Mouse (Mus musculus) MEL (cell line): ENCODE data around the gene Olfr147. TPM values are rescaled to one million over a fixed set of nuclear protein-coding genes. Genes with fewer than 3 reads are reported as not detected.

Source experiments
- DNase-seq: peaks from one replicate; pipeline ENCODE4 v3.0.0; 2011; ENCODE audit warnings: low read depth, low spot score
- H3K27ac ChIP-seq: 2 replicates; pipeline ENCODE4 v1.5.1; 2012; ENCODE audit warnings: low read depth, mild to moderate bottlenecking, control low read depth, low read length, moderate library complexity; ENCODE audit not compliant: control insufficient read depth
- H3K27me3 ChIP-seq, 2 experiments: fragments of 150-350 bp in 1 of 2; sonication (generic) in 1 of 2; 2 replicates each; pipeline ENCODE4 v1.6.1; 2012; ENCODE audit warnings: low read length in 2 of 2, mild to moderate bottlenecking in 2 of 2, improper control_type of control experiment in 1 of 2, moderate library complexity in 1 of 2; ENCODE audit not compliant: insufficient read depth in 2 of 2, control insufficient read depth in 1 of 2
- H3K36me3 ChIP-seq, 2 experiments: 2 replicates each; pipeline ENCODE4 v1.6.1; 2012 to 2014; ENCODE audit warnings: low read length in 2 of 2, improper control_type of control experiment in 1 of 2, inconsistent platforms in 1 of 2, mild to moderate bottlenecking in 1 of 2; ENCODE audit not compliant: insufficient read depth in 2 of 2, control insufficient read depth in 1 of 2
- H3K4me1 ChIP-seq, 2 experiments: fragments of 150-350 bp in 1 of 2; sonication (generic) in 1 of 2; 2 replicates each; pipeline ENCODE4 v1.6.1; 2012; ENCODE audit warnings: low read length in 2 of 2, improper control_type of control experiment in 1 of 2, mild to moderate bottlenecking in 1 of 2; ENCODE audit not compliant: insufficient read depth in 2 of 2, control insufficient read depth in 1 of 2
- H3K4me3 ChIP-seq, 2 experiments: fragments of 150-350 bp in 1 of 2; sonication (generic) in 1 of 2; 2 replicates each; pipeline ENCODE4 v1.5.1; 2012; ENCODE audit warnings: low read depth in 2 of 2, low read length in 2 of 2, mild to moderate bottlenecking in 2 of 2, moderate library complexity in 2 of 2, control low read depth in 1 of 2, improper control_type of control experiment in 1 of 2; ENCODE audit not compliant: control insufficient read depth in 1 of 2, insufficient read depth in 1 of 2
- H3K79me2 ChIP-seq: 2 replicates; pipeline ENCODE4 v1.6.1; 2012; ENCODE audit warnings: mild to moderate bottlenecking, low read length, moderate library complexity; ENCODE audit not compliant: control insufficient read depth, poor library complexity, insufficient read depth
- H3K9ac ChIP-seq: 2 replicates; pipeline ENCODE4 v1.6.1; 2012; ENCODE audit warnings: low read depth, mild to moderate bottlenecking, control low read depth, low read length, moderate library complexity; ENCODE audit not compliant: control insufficient read depth, poor library complexity, severe bottlenecking
- H3K9me3 ChIP-seq: fragments of 150-350 bp; sonication (generic); replicated peaks from 2 replicates; pipeline ENCODE4 v1.6.1; 2012; ENCODE audit warnings: mild to moderate bottlenecking, low read length, improper control_type of control experiment, moderate library complexity; ENCODE audit not compliant: insufficient read depth
- CHD1 ChIP-seq: IDR thresholded peaks from 2 replicates; pipeline ENCODE4 v1.6.1; 2012; ENCODE audit warnings: low read depth, mild to moderate bottlenecking, inconsistent platforms, low read length, improper control_type of control experiment
- ELF1 ChIP-seq: IDR thresholded peaks from 2 replicates; pipeline ENCODE4 v1.6.1; 2014; ENCODE audit warnings: low read depth, mild to moderate bottlenecking, inconsistent platforms, low read length, improper control_type of control experiment, moderate library complexity
- GABPA ChIP-seq: IDR thresholded peaks from 2 replicates; pipeline ENCODE4 v1.6.1; 2012; ENCODE audit warnings: low read depth, mild to moderate bottlenecking, inconsistent platforms, low read length, improper control_type of control experiment, moderate library complexity
- HCFC1 ChIP-seq: IDR thresholded peaks from 2 replicates; pipeline ENCODE4 v1.6.1; 2012; ENCODE audit warnings: low read depth, mild to moderate bottlenecking, inconsistent platforms, low read length, improper control_type of control experiment, moderate library complexity
- KAT2A ChIP-seq: conservative IDR thresholded peaks from 2 replicates; pipeline ENCODE4 v1.6.1; 2012; ENCODE audit warnings: low read depth, low read length, improper control_type of control experiment, inconsistent platforms
- MAFK ChIP-seq: IDR thresholded peaks from 2 replicates; pipeline ENCODE4 v1.6.1; 2011; ENCODE audit warnings: low read depth, mild to moderate bottlenecking, low read length, improper control_type of control experiment, borderline replicate concordance
- MAZ ChIP-seq: IDR thresholded peaks from 2 replicates; pipeline ENCODE4 v1.6.1; 2012; ENCODE audit warnings: low read depth, mild to moderate bottlenecking, inconsistent platforms, low read length, improper control_type of control experiment
- MXI1 ChIP-seq: IDR thresholded peaks from 2 replicates; pipeline ENCODE4 v1.6.1; 2011; ENCODE audit warnings: mild to moderate bottlenecking, low read depth, low read length, improper control_type of control experiment
- NRF1 ChIP-seq: IDR thresholded peaks from 2 replicates; pipeline ENCODE4 v1.6.1; 2014; ENCODE audit warnings: low read depth, mild to moderate bottlenecking, inconsistent platforms, low read length, improper control_type of control experiment, moderate library complexity; ENCODE audit not compliant: poor library complexity, insufficient read depth, severe bottlenecking
- POLR2AphosphoS2 ChIP-seq: IDR thresholded peaks from 2 replicates; pipeline ENCODE4 v1.6.1; 2011; ENCODE audit warnings: low read length, improper control_type of control experiment
- POLR2AphosphoS5 ChIP-seq: IDR thresholded peaks from 2 replicates; pipeline ENCODE4 v1.6.1; 2012; ENCODE audit warnings: low read depth, borderline replicate concordance, mild to moderate bottlenecking, inconsistent platforms, low read length, moderate library complexity, mixed read lengths
- RCOR1 ChIP-seq: IDR thresholded peaks from 2 replicates; pipeline ENCODE4 v1.6.1; 2012; ENCODE audit warnings: low read depth, mild to moderate bottlenecking, inconsistent platforms, low read length, improper control_type of control experiment
- TAL1 ChIP-seq: IDR thresholded peaks from 2 replicates; pipeline ENCODE4 v1.6.1; 2012; ENCODE audit warnings: mild to moderate bottlenecking, inconsistent platforms, low read length, moderate library complexity, mixed read lengths
- UBTF ChIP-seq: IDR thresholded peaks from 2 replicates; pipeline ENCODE4 v1.6.1; 2012; ENCODE audit warnings: low read depth, mild to moderate bottlenecking, inconsistent platforms, low read length, improper control_type of control experiment, moderate library complexity, borderline replicate concordance; ENCODE audit not compliant: insufficient read depth
- USF2 ChIP-seq, 2 experiments: IDR thresholded peaks; 2 replicates each; pipeline ENCODE4 v1.6.1; 2011 to 2012; ENCODE audit warnings: improper control_type of control experiment in 2 of 2, low read length in 2 of 2, borderline replicate concordance in 1 of 2, inconsistent platforms in 1 of 2, low read depth in 1 of 2, mild to moderate bottlenecking in 1 of 2; ENCODE audit not compliant: insufficient read depth in 1 of 2
- ZC3H11A ChIP-seq: IDR thresholded peaks from 2 replicates; pipeline ENCODE4 v1.6.1; 2012; ENCODE audit warnings: low read depth, mild to moderate bottlenecking, inconsistent platforms, low read length, improper control_type of control experiment
- ZMIZ1 ChIP-seq: IDR thresholded peaks from 2 replicates; pipeline ENCODE4 v1.6.1; 2012; ENCODE audit warnings: low read depth, mild to moderate bottlenecking, inconsistent platforms, low read length, improper control_type of control experiment, moderate library complexity
- polyA plus RNA-seq, 2 experiments: library from polyadenylated mRNA; stranded (reverse) in 1 of 2; unstranded in 1 of 2; fragments of >175 nt in 1 of 2; fragments of >200 nt in 1 of 2; gene quantifications; 2 replicates each; pipeline versions ENCODE4 v1.2.1 to v1.2.4; 2012; ENCODE audit warnings: low replicate concordance in 2 of 2, low read depth in 1 of 2; ENCODE audit not compliant: insufficient read length in 2 of 2, insufficient read depth in 1 of 2, missing spikeins in 1 of 2
- total RNA-seq: library from RNA; depleted of rRNA; stranded (reverse); fragments of 300-350 nt; gene quantifications from 2 replicates; pipeline ENCODE4 v1.2.3, GENCODE M21; 2012; rRNA removed

The Olfr147 gene
- total and polyA plus RNA-seq, 3 experiments = not detected

GRCm38 (mm10) chr9:38447352-38447751 is 45.9 kb downstream of the Olfr147 start, which contains the start of gene Olfr902:
Gene Olfr902 (plus strand): TSS chr9:38447652.
- no peak for DNase-seq
- TF ChIP-seq CHD1 (no peak), USF2 (IDR thresholded peaks at IDR 0.05; ENCODE audit: borderline replicate concordance in 1 of 2, insufficient read depth in 1 of 2, low read depth in 1 of 2, low read length in 2 of 2) (no peak), ELF1 (no peak), HCFC1 (no peak), TAL1 (no peak), MAZ (no peak), MXI1 (no peak), KAT2A (no peak), POLR2AphosphoS5 (no peak), NRF1 (no peak), GABPA (no peak), ZMIZ1 (no peak), RCOR1 (no peak), UBTF (no peak), POLR2AphosphoS2 (no peak), ZC3H11A (no peak), MAFK (no peak)

More at GRCm38 (mm10) chr9:38447352-38447751, 45.9 kb downstream of the Olfr147 start, which contains the start of gene Olfr902:
- Histone ChIP-seq H3K4me1 (no peaks in the 10 kb centered on the region), H3K79me2 (no peaks in the 10 kb centered on the region), H3K27ac (no peak within 1 kb of the TSS), H3K27me3 (no peaks in the 10 kb centered on the region), H3K9ac (no peak within 1 kb of the TSS), H3K4me3 (no peak within 1 kb of the TSS), H3K9me3 (no peaks in the 10 kb centered on the region), H3K36me3 (no peaks in the 10 kb centered on the region)

Other genes starting within 250 kb of the Olfr147 start
- gene Olfr891, start 220.9 kb upstream of the Olfr147 start, total RNA-seq = not detected in 2 replicates
- gene Olfr891, start 220.9 kb upstream of the Olfr147 start, polyA plus RNA-seq = not detected
- gene Olfr893, start 193.3 kb upstream of the Olfr147 start, total RNA-seq = not detected in 2 replicates
- not detected for gene Olfr893, start 193.3 kb upstream of the Olfr147 start, polyA plus RNA-seq
- not detected in 2 replicates for gene Olfr894, start 183.6 kb upstream of the Olfr147 start, total RNA-seq
- not detected for gene Olfr894, start 183.6 kb upstream of the Olfr147 start, polyA plus RNA-seq
- not detected in 2 replicates for gene Olfr143, start 148.9 kb upstream of the Olfr147 start, total RNA-seq
- not detected for gene Olfr143, start 148.9 kb upstream of the Olfr147 start, polyA plus RNA-seq
- not detected in 2 replicates for gene Olfr895, start 133.8 kb upstream of the Olfr147 start, total RNA-seq
- gene Olfr895, start 133.8 kb upstream of the Olfr147 start, polyA plus RNA-seq = not detected
- not detected in 2 replicates for gene Olfr896-ps1, start 110.6 kb upstream of the Olfr147 start, total RNA-seq
- not detected for gene Olfr896-ps1, start 110.6 kb upstream of the Olfr147 start, polyA plus RNA-seq
- gene Olfr25, start 72.6 kb upstream of the Olfr147 start, total RNA-seq = not detected in 2 replicates
- gene Olfr25, start 72.6 kb upstream of the Olfr147 start, polyA plus RNA-seq = not detected
- not detected in 2 replicates for gene Olfr898, start 53.3 kb upstream of the Olfr147 start, total RNA-seq
- gene Olfr898, start 53.3 kb upstream of the Olfr147 start, polyA plus RNA-seq = not detected
- gene Olfr250, start 34.8 kb upstream of the Olfr147 start, total RNA-seq = not detected in 2 replicates
- not detected for gene Olfr250, start 34.8 kb upstream of the Olfr147 start, polyA plus RNA-seq
- gene Olfr251, start 24.6 kb upstream of the Olfr147 start, total RNA-seq = not detected in 2 replicates
- not detected for gene Olfr251, start 24.6 kb upstream of the Olfr147 start, polyA plus RNA-seq
- gene Olfr901, start 27.8 kb downstream of the Olfr147 start, total RNA-seq = not detected in 2 replicates
- not detected for gene Olfr901, start 27.8 kb downstream of the Olfr147 start, polyA plus RNA-seq
- gene Olfr902, start 46.0 kb downstream of the Olfr147 start, total RNA-seq = not detected in 2 replicates
- not detected for gene Olfr902, start 46.0 kb downstream of the Olfr147 start, polyA plus RNA-seq
- not detected in 2 replicates for gene Olfr904, start 61.4 kb downstream of the Olfr147 start, total RNA-seq
- not detected for gene Olfr904, start 61.4 kb downstream of the Olfr147 start, polyA plus RNA-seq
- gene Olfr905, start 69.4 kb downstream of the Olfr147 start, total RNA-seq = not detected in 2 replicates
- gene Olfr905, start 69.4 kb downstream of the Olfr147 start, polyA plus RNA-seq = under 1 TPM in 1 of 2 experiments, not detected in 1; 0.01 TPM
- not detected in 2 replicates for gene Olfr906, start 85.4 kb downstream of the Olfr147 start, total RNA-seq
- gene Olfr906, start 85.4 kb downstream of the Olfr147 start, polyA plus RNA-seq = not detected
- not detected in 2 replicates for gene Olfr907, start 94.1 kb downstream of the Olfr147 start, total RNA-seq
- gene Olfr907, start 94.1 kb downstream of the Olfr147 start, polyA plus RNA-seq = not detected
- not detected in 2 replicates for gene Olfr911-ps1, start 119.9 kb downstream of the Olfr147 start, total RNA-seq
- gene Olfr911-ps1, start 119.9 kb downstream of the Olfr147 start, polyA plus RNA-seq = not detected
- gene Olfr910, start 136.2 kb downstream of the Olfr147 start, total RNA-seq = not detected in 2 replicates
- not detected for gene Olfr910, start 136.2 kb downstream of the Olfr147 start, polyA plus RNA-seq
- not detected in 2 replicates for gene Olfr912, start 178.5 kb downstream of the Olfr147 start, total RNA-seq
- not detected for gene Olfr912, start 178.5 kb downstream of the Olfr147 start, polyA plus RNA-seq
- gene Olfr913, start 191.1 kb downstream of the Olfr147 start, total RNA-seq = not detected in 2 replicates
- gene Olfr913, start 191.1 kb downstream of the Olfr147 start, polyA plus RNA-seq = not detected
- gene Olfr914, start 203.4 kb downstream of the Olfr147 start, total RNA-seq = not detected in 2 replicates
- not detected for gene Olfr914, start 203.4 kb downstream of the Olfr147 start, polyA plus RNA-seq